ENCODE assay signal across 8 mouse cellular contexts in the genomic region with DNA sequence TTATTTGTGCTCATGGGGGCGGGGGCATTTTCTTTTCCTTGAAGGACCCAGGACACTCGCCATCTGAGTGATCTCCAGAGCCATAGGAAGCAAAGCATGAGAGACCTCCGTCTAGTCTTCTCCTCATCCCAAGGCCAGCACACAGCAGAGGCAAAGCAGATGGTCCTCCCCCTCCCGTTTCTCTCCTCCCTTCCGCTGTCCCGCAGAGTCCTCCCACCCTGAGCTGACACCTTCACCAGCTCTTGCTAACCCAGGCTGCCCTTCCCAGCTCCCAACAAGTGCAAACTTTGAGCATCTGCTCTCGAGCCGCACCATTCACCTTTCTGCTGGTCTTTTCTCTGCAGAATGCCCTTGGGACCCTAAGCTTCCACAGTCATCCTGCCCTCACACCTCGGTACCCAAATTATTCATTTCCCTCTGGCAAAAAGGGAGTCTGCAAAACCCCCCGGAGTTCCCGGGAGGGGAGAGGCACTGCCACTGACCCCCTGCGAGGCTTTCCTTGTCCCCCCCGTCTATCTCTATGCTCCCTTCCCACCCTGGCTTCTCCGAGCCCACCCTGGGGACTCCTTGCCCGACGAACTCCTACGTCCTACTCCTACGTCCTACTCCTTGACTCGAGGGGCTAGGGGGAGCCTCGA. TPM values are rescaled to one million over a fixed set of nuclear protein-coding genes. Genes with fewer than 3 reads are reported as not detected.
A peak's percentile ranks its signal among the peaks of the same experiment; 100 is the strongest.
DNase-seq lines count a peak whose midpoint lies in the region; ATAC-seq and TF ChIP-seq lines count a peak whose summit lies in the region.

No protein-coding gene starts in this region.

- no peaks in the 10 kb centered on the region for H3K27me3 ChIP-seq in kidney, adult 2 months (replicated peaks; ENCODE audit: control insufficient read depth, insufficient read depth, low read length)
- H3K27me3 ChIP-seq in midbrain, embryonic 16.5 days (ENCODE audit: control insufficient read depth, insufficient read depth, low read depth, low read length): peaks cover 3% of the 10 kb centered on the region

- no peaks in the 10 kb centered on the region for H3K4me1 ChIP-seq in kidney, adult 2 months (ENCODE audit: control insufficient read depth, insufficient read depth, low read length)
- H3K4me1 ChIP-seq in midbrain, embryonic 16.5 days (ENCODE audit: control insufficient read depth, insufficient read depth, low read length): peaks cover 6% of the 10 kb centered on the region

- TF ChIP-seq CTCF in kidney, adult 2 months (conservative IDR thresholded peaks at IDR 0.05; ENCODE audit: insufficient read depth, insufficient read length, low read depth, low read length): no peak

- peak overlapping the region; percentile 97 for H3K4me2 ChIP-seq in midbrain, embryonic 16.5 days (ENCODE audit: low read length)

- H3K36me3 ChIP-seq in kidney, adult 2 months (ENCODE audit: control insufficient read depth, insufficient read depth, low read length): no peaks in the 10 kb centered on the region
- H3K36me3 ChIP-seq in midbrain, embryonic 16.5 days (ENCODE audit: control insufficient read depth, insufficient read depth, low read length): no peaks in the 10 kb centered on the region

- peak overlapping the region; percentile 43; the same call in 1 of the 2 replicates for H3K4me3 ChIP-seq in kidney, adult 2 months (ENCODE audit: insufficient read depth, low read depth, low read length)
- H3K4me3 ChIP-seq in midbrain, embryonic 16.5 days (ENCODE audit: low read depth, low read length): peak overlapping the region; percentile 81

- H3K9ac ChIP-seq in midbrain, embryonic 16.5 days (ENCODE audit: low read depth, low read length): peak overlapping the region; percentile 78

- H3K9me3 ChIP-seq in midbrain, embryonic 16.5 days (replicated peaks; ENCODE audit: control insufficient read depth, low read length, poor library complexity, severe bottlenecking): no peaks in the 10 kb centered on the region

- no peak for DNase-seq in kidney, adult 2 months
- DNase-seq in kidney, adult 18-20 months: no peak
- peak; percentile 85 to 90 for DNase-seq in cerebellum, adult 18-20 months
- DNase-seq in layer of hippocampus, postnatal 25 days (ENCODE audit: extremely low spot score in 1 of 2, low spot score in 1 of 2): peak; percentile 34
- no peak for DNase-seq in spleen, postnatal 36 days (ENCODE audit: low spot score in 2 of 2)
- no peak for DNase-seq in spleen, adult 18-20 months

- 5% methylated on average over 20 of the region's 20 CpGs for WGBS in kidney, adult 2 months
- WGBS in midbrain, embryonic 16.5 days: 6% methylated on average over 20 of the region's 20 CpGs

- H3K27ac ChIP-seq in kidney, adult 2 months (ENCODE audit: insufficient read depth, low read depth, low read length): no peak overlapping the region
- no peak overlapping the region for H3K27ac ChIP-seq in midbrain, embryonic 16.5 days (ENCODE audit: low read length)

- no peak for TF ChIP-seq POLR2A in kidney, adult 2 months (IDR thresholded peaks at IDR 0.05; ENCODE audit: low read depth, low read length)

- peak; percentile 64 for ATAC-seq in frontal cortex, adult (ENCODE audit: low TSS enrichment)
- 0 out of 2 replicates have a peak, but pooled peaks have one; percentile 14 for ATAC-seq in midbrain, embryonic 16.5 days

RNA-seq across cellular contexts. Expression of gene Zfp385b, which starts 3.5 kb away (rescaled TPM):
- 10.5 and 12.9 TPM in 2 replicates for polyA plus RNA-seq in kidney, adult 2 months (2012; rRNA removed)
- total RNA-seq in layer of hippocampus, postnatal 25 days (2021): 10 to 100 TPM; 47.4 to 49.1 TPM
- polyA plus RNA-seq in midbrain, embryonic 16.5 days (2015; fragmentation: Nextera tagmentation; extraction: Ambion mirVana): 12.2 and 15.3 TPM in 2 replicates

Comparison
In these comparisons a context has a peak if more than half of its experiments do, and no peak if none do; other contexts are left out.
1. DNase-seq: peak in cerebellum, adult 18-20 months (2 of 2) and layer of hippocampus, postnatal 25 days (2 of 2); none in kidney, adult 2 months (single experiment), kidney, adult 18-20 months (single experiment), spleen, postnatal 36 days (0 of 2) and spleen, adult 18-20 months (0 of 2).